Mouse (Mus musculus) heart, postnatal 0 days (tissue): Measurements from ENCODE around the gene St6galnac3. TPM values are rescaled to one million over a fixed set of nuclear protein-coding genes. Genes with fewer than 3 reads are reported as not detected.

Experiments
- ATAC-seq: fragments of 200-750 bp; cut with Nextera tagmentation; 2 replicates; pipeline ENCODE4 v1.8.0; 2017; ENCODE audit warnings: low read depth, moderate number of reproducible peaks, moderate library complexity; ENCODE audit not compliant: insufficient read depth
- DNase-seq: peaks from one replicate; pipeline ENCODE4 v3.0.0-alpha.2; 2016; ENCODE audit warnings: low spot score
- H3K27ac ChIP-seq: fragments of 300-500 bp; sonication (generic); 2 replicates; pipeline ENCODE4 v1.5.1; 2014; ENCODE audit warnings: low read depth, mild to moderate bottlenecking
- H3K27me3 ChIP-seq: fragments of 300-500 bp; sonication (generic); 2 replicates; pipeline ENCODE4 v1.6.1; 2014; ENCODE audit warnings: low read length, mixed read lengths; ENCODE audit not compliant: control insufficient read depth, insufficient read depth
- H3K36me3 ChIP-seq: fragments of 300-500 bp; sonication (generic); replicated peaks from 2 replicates; pipeline ENCODE4 v1.6.1; 2014; ENCODE audit warnings: low read length, mixed read lengths; ENCODE audit not compliant: control insufficient read depth, insufficient read depth
- H3K4me1 ChIP-seq: fragments of 300-500 bp; sonication (generic); 2 replicates; pipeline ENCODE4 v1.6.1; 2014; ENCODE audit warnings: antibody characterized with exemption; ENCODE audit not compliant: control insufficient read depth, insufficient read depth
- H3K4me2 ChIP-seq: fragments of 300-500 bp; sonication (generic); 2 replicates; pipeline ENCODE4 v1.6.1; 2014; ENCODE audit warnings: low read depth, mild to moderate bottlenecking, low read length, moderate library complexity
- H3K4me3 ChIP-seq: fragments of 300-500 bp; sonication (generic); 2 replicates; pipeline ENCODE4 v1.5.1; 2014; ENCODE audit warnings: low read depth, low read length
- H3K9ac ChIP-seq: fragments of 300-500 bp; sonication (generic); replicated peaks from 2 replicates; pipeline ENCODE4 v1.6.1; 2014; ENCODE audit warnings: low read depth, low read length, mixed read lengths
- H3K9me3 ChIP-seq: fragments of 300-500 bp; sonication (generic); replicated peaks from 2 replicates; pipeline ENCODE4 v1.6.1; 2016; ENCODE audit warnings: low read length; ENCODE audit not compliant: control insufficient read depth
- CTCF ChIP-seq: IDR thresholded peaks from 2 replicates; pipeline ENCODE4 v1.5.1; 2016; ENCODE audit warnings: antibody characterized with exemption, control low read depth, low read depth
- EP300 ChIP-seq: IDR thresholded peaks from 2 replicates; pipeline ENCODE4 v1.6.1; 2016; ENCODE audit warnings: antibody characterized with exemption, low read depth
- WGBS: fragments of 180-500 bp; shearing (Covaris S2); extraction: QIAGEN DNeasy Blood & Tissue Kit; methylation state at CpG from one replicate; pipeline ENCODE4 v1.1.7; 2014; 5-methylcytosine and 5-hydroxymethylcytosine counted together
- polyA plus RNA-seq: library from polyadenylated mRNA; unstranded; fragments of >200 nt; fragmentation: Nextera tagmentation; extraction: Ambion mirVana; gene quantifications from 2 replicates; pipeline ENCODE4 v1.2.1, GENCODE M21; 2015
- total RNA-seq: library from RNA; depleted of rRNA; stranded (reverse); fragments of >200 nt; gene quantifications from 2 replicates; pipeline ENCODE4 v1.2.3, GENCODE M21; 2014; ENCODE audit warnings: low replicate concordance

Gene St6galnac3
- total and polyA plus RNA-seq, 2 experiments from 2014 or later, result 9.7 to 22.5 TPM

GRCm38 (mm10) chr3:153715646-153716045, 9.3 kb downstream of the St6galnac3 start:
- WGBS, result 67% methylated on average over 7 of the region's 7 CpGs
- H3K27ac ChIP-seq, result no peak overlapping the region
- H3K4me2 ChIP-seq, result no peak overlapping the region
- H3K9ac ChIP-seq, result no peak overlapping the region
- peaks cover 11% of the 10 kb centered on the region for H3K4me1 ChIP-seq
- no peaks in the 10 kb centered on the region for H3K27me3 ChIP-seq
- DNase-seq, result no peak
- peaks cover 6% of the 10 kb centered on the region for H3K9me3 ChIP-seq
- ATAC-seq, result no peak
- TF ChIP-seq CTCF (no peak), EP300 (no peak)
- no peak overlapping the region for H3K4me3 ChIP-seq
- no peaks in the 10 kb centered on the region for H3K36me3 ChIP-seq

- H3K4me1 ChIP-seq, result no peaks in the 10 kb centered on the region
- no peak overlapping the region for H3K4me3 ChIP-seq
- peaks cover 6% of the 10 kb centered on the region for H3K9me3 ChIP-seq
- H3K9ac ChIP-seq, result no peak overlapping the region
- DNase-seq (no peak), ATAC-seq (no peak)
- no peaks in the 10 kb centered on the region for H3K36me3 ChIP-seq
- 50% methylated on average over 1 of the region's 1 CpGs for WGBS
- H3K4me2 ChIP-seq, result no peak overlapping the region
- TF ChIP-seq CTCF, result no peak
- TF ChIP-seq EP300, result no peak
- H3K27me3 ChIP-seq, result no peaks in the 10 kb centered on the region
- no peak overlapping the region for H3K27ac ChIP-seq
These were observed 14.4 kb downstream of the St6galnac3 start for GRCm38 (mm10) chr3:153710545-153710944.

- no peak overlapping the region for H3K4me3 ChIP-seq
- no peak overlapping the region for H3K9ac ChIP-seq
- WGBS, result 71% methylated on average over 6 of the region's 6 CpGs
- TF ChIP-seq CTCF (peak; percentile 21; the same call in 1 of the 2 replicates), EP300 (no peak)
- H3K27ac ChIP-seq, result no peak overlapping the region
- DNase-seq, result no peak
- no peaks in the 10 kb centered on the region for H3K9me3 ChIP-seq
- H3K27me3 ChIP-seq, result no peaks in the 10 kb centered on the region
- ATAC-seq, result no peak
- 0 out of 2 replicates have a peak, but pooled peaks cover 4% of the 10 kb centered on the region for H3K4me1 ChIP-seq
- H3K36me3 ChIP-seq, result no peaks in the 10 kb centered on the region
- H3K4me2 ChIP-seq, result no peak overlapping the region
These were observed 17.3 kb downstream of the St6galnac3 start for GRCm38 (mm10) chr3:153707687-153708086.

- H3K4me1 ChIP-seq, result peaks cover 6% of the 10 kb centered on the region
- H3K9me3 ChIP-seq, result no peaks in the 10 kb centered on the region
- no peak overlapping the region for H3K4me3 ChIP-seq
- H3K27me3 ChIP-seq, result no peaks in the 10 kb centered on the region
- no peak overlapping the region for H3K4me2 ChIP-seq
- no peak for DNase-seq
- H3K27ac ChIP-seq, result no peak overlapping the region
- WGBS, result 69% methylated on average over 1 of the region's 1 CpGs
- H3K36me3 ChIP-seq, result no peaks in the 10 kb centered on the region
- TF ChIP-seq CTCF (no peak), EP300 (no peak)
- no peak overlapping the region for H3K9ac ChIP-seq
- ATAC-seq, result no peak
These were observed 18.1 kb downstream of the St6galnac3 start for GRCm38 (mm10) chr3:153706901-153707300.

GRCm38 (mm10) chr3:153701752-153702740, 22.9 kb downstream of the St6galnac3 start:
- H3K9ac ChIP-seq, result no peak overlapping the region
- H3K4me2 ChIP-seq, result peak overlapping the region; percentile 22; the same call in 1 of the 2 replicates
- H3K4me1 ChIP-seq, result peaks cover 15% of the 10 kb centered on the region
- TF ChIP-seq CTCF (peak; percentile 18; the same call in 1 of the 2 replicates), EP300 (no peak)
- no peaks in the 10 kb centered on the region for H3K27me3 ChIP-seq
- ATAC-seq (peak; percentile 76), DNase-seq (peak; percentile 12)
- no peaks in the 10 kb centered on the region for H3K9me3 ChIP-seq
- no peaks in the 10 kb centered on the region for H3K36me3 ChIP-seq
- no peak overlapping the region for H3K27ac ChIP-seq
- 43% methylated on average over 15 of the region's 15 CpGs for WGBS
- H3K4me3 ChIP-seq, result no peak overlapping the region

GRCm38 (mm10) chr3:153701172-153701571, 23.8 kb downstream of the St6galnac3 start:
- DNase-seq (no peak), ATAC-seq (no peak)
- no peak overlapping the region for H3K4me3 ChIP-seq
- 58% methylated on average over 7 of the region's 7 CpGs for WGBS
- no peaks in the 10 kb centered on the region for H3K36me3 ChIP-seq
- no peak for TF ChIP-seq EP300
- no peak for TF ChIP-seq CTCF
- no peak overlapping the region for H3K9ac ChIP-seq
- no peak overlapping the region for H3K4me2 ChIP-seq
- H3K27ac ChIP-seq, result no peak overlapping the region
- peaks cover 15% of the 10 kb centered on the region for H3K4me1 ChIP-seq
- no peaks in the 10 kb centered on the region for H3K27me3 ChIP-seq
- no peaks in the 10 kb centered on the region for H3K9me3 ChIP-seq
